In genomic region chr11:19828959-19829401, GRCm38 (mm10) we compare ENCODE assay signal across 17 mouse cellular contexts.
DNase-seq lines count a peak whose midpoint lies in the region; ATAC-seq and TF ChIP-seq lines count a peak whose summit lies in the region.
"Had no signal": no experiment of that assay in that cellular context is flagged by ENCODE, and none has a peak within 500 bp of the region (broad histone marks: within the 10 kb centered on the region; RNA-seq: fewer than 3 reads in every experiment).

No protein-coding gene starts in this region.

- H3K36me3 ChIP-seq in heart, embryonic 11.5 days (ENCODE audit: control insufficient read depth, insufficient read depth, low read length), result no peaks in the 10 kb centered on the region
- H3K36me3 ChIP-seq in C2C12 (ENCODE audit: control insufficient read depth, insufficient read depth), result no peaks in the 10 kb centered on the region
- no peaks in the 10 kb centered on the region for H3K36me3 ChIP-seq in kidney, adult 2 months (ENCODE audit: control insufficient read depth, insufficient read depth, low read length)
- H3K36me3 ChIP-seq: hindbrain, embryonic 12.5 days had no signal

- no peak overlapping the region for H3ac ChIP-seq in C2C12 (ENCODE audit: control insufficient read depth, insufficient read length, low read depth)

- H3K4me2 ChIP-seq in heart, embryonic 11.5 days, result no peak overlapping the region
- H3K4me2 ChIP-seq: hindbrain, embryonic 12.5 days had no signal

- no peak for ATAC-seq in heart, embryonic 11.5 days (replicated peaks; ENCODE audit: insufficient number of reproducible peaks, low FRiP score, low TSS enrichment)
- ATAC-seq in CD4-positive, CD25-positive, alpha-beta regulatory T cell, adult 4 months, result no peak
- ATAC-seq: intestine, embryonic 16.5 days; Patski had no signal

- no peak overlapping the region for H3K9ac ChIP-seq in heart, embryonic 11.5 days (ENCODE audit: low read depth, low read length)
- H3K9ac ChIP-seq: hindbrain, embryonic 12.5 days had no signal

- 51% methylated on average over 8 of the region's 8 CpGs for WGBS in heart, embryonic 11.5 days (ENCODE audit: insufficient replicate concordance)
- WGBS in kidney, adult 2 months, result 61% methylated on average over 8 of the region's 8 CpGs

- no peak for TF ChIP-seq CTCF in C2C12 (IDR thresholded peaks at IDR 0.05; ENCODE audit: control insufficient read depth, insufficient read depth, insufficient read length)
- no peak for TF ChIP-seq CTCF in kidney, adult 2 months (conservative IDR thresholded peaks at IDR 0.05; ENCODE audit: insufficient read depth, insufficient read length, low read depth, low read length)

- H3K9me3 ChIP-seq in heart, embryonic 11.5 days (replicated peaks; ENCODE audit: control insufficient read depth, low read length), result no peaks in the 10 kb centered on the region
- H3K9me3 ChIP-seq: hindbrain, embryonic 12.5 days had no signal

- peak; percentile 10 to 15 for DNase-seq in heart, postnatal 10 days
- DNase-seq in kidney, adult 2 months, result peak; percentile 60
- DNase-seq in lung, postnatal 10 days, result peak; percentile 41
- no peak for DNase-seq in adipocyte (ENCODE audit: low spot score)
- no peak for DNase-seq in layer of hippocampus, adult 8-10 months (ENCODE audit: low spot score in 2 of 2)
- DNase-seq: cerebellum, adult 9-10 months; embryo, embryonic 11 days; gastrocnemius, postnatal 36 days; layer of hippocampus, postnatal 36 days; midbrain, embryonic 14.5 days had no signal

- H3K79me2 ChIP-seq in C2C12 (ENCODE audit: control insufficient read depth, insufficient read depth), result no peaks in the 10 kb centered on the region

- no peak for TF ChIP-seq POLR2A in kidney, adult 2 months (IDR thresholded peaks at IDR 0.05; ENCODE audit: low read depth, low read length)

- H3K4me3 ChIP-seq in heart, embryonic 11.5 days (ENCODE audit: low read depth, low read length), result no peak overlapping the region
- no peak overlapping the region for H3K4me3 ChIP-seq in C2C12 (ENCODE audit: insufficient read depth, poor library complexity, severe bottlenecking)
- no peak overlapping the region for H3K4me3 ChIP-seq in kidney, adult 2 months (ENCODE audit: insufficient read depth, low read depth, low read length)
- H3K4me3 ChIP-seq: hindbrain, embryonic 12.5 days had no signal

- no peak overlapping the region for H3K27ac ChIP-seq in heart, embryonic 11.5 days (ENCODE audit: low read depth, low read length)
- H3K27ac ChIP-seq in kidney, adult 2 months (ENCODE audit: insufficient read depth, low read depth, low read length), result no peak overlapping the region
- H3K27ac ChIP-seq: hindbrain, embryonic 12.5 days; macrophage had no signal

- no peaks in the 10 kb centered on the region for H3K79me3 ChIP-seq in C2C12 (ENCODE audit: low read depth)

- intact Hi-C loops in heart, postnatal 10 days (cut with DNase I), result loop anchor here (5.0 to 10.0 kb wide), 2 partner anchors 223 to 416 kb away; partner anchors contain the start of gene Cep68

- H3K4me1 ChIP-seq in heart, embryonic 11.5 days (ENCODE audit: control insufficient read depth, insufficient read depth, low read length), result no peaks in the 10 kb centered on the region
- H3K4me1 ChIP-seq in kidney, adult 2 months (ENCODE audit: control insufficient read depth, insufficient read depth, low read length), result no peaks in the 10 kb centered on the region

- no peaks in the 10 kb centered on the region for H3K27me3 ChIP-seq in heart, embryonic 11.5 days (ENCODE audit: control insufficient read depth, insufficient read depth, low read length)
- no peaks in the 10 kb centered on the region for H3K27me3 ChIP-seq in C2C12 (ENCODE audit: control insufficient read depth, insufficient read depth, insufficient read length)
- no peaks in the 10 kb centered on the region for H3K27me3 ChIP-seq in kidney, adult 2 months (replicated peaks; ENCODE audit: control insufficient read depth, insufficient read depth, low read length)
- H3K27me3 ChIP-seq: hindbrain, embryonic 12.5 days; Patski had no signal

TF ChIP-seq in C2C12, 6 proteins besides CTCF, POLR2A, EP300 and RAD21:
- TF ChIP-seq USF1 (IDR thresholded peaks at IDR 0.05; ENCODE audit: low read depth), result peak; percentile 50
- no peak for TF ChIP-seq MAX (IDR thresholded peaks at IDR 0.05)
- no peak for TF ChIP-seq MYOG (IDR thresholded peaks at IDR 0.05; ENCODE audit: control insufficient read depth, extremely low read depth, insufficient read length)
TF ChIP-seq in C2C12: peak in this region for 1.

Comparison
In these comparisons a context has a peak if more than half of its experiments do, and no peak if none do; other contexts are left out.
1. DNase-seq: peak in heart, postnatal 10 days (2 of 2), kidney, adult 2 months (single experiment) and lung, postnatal 10 days (single experiment); none in adipocyte (single experiment) and layer of hippocampus, adult 8-10 months (0 of 2).